Mouse (Mus musculus) telencephalon, adult 2 months (tissue): Measurements from ENCODE around the gene Ccdc103.
A peak's percentile ranks its signal among the peaks of the same experiment; 100 is the strongest.

Experiments
- DNase-seq: peaks from one replicate; pipeline ENCODE4 v3.0.0-alpha.2; 2011; ENCODE audit warnings: low read depth, low spot score

Gene Ccdc103

DNA sequence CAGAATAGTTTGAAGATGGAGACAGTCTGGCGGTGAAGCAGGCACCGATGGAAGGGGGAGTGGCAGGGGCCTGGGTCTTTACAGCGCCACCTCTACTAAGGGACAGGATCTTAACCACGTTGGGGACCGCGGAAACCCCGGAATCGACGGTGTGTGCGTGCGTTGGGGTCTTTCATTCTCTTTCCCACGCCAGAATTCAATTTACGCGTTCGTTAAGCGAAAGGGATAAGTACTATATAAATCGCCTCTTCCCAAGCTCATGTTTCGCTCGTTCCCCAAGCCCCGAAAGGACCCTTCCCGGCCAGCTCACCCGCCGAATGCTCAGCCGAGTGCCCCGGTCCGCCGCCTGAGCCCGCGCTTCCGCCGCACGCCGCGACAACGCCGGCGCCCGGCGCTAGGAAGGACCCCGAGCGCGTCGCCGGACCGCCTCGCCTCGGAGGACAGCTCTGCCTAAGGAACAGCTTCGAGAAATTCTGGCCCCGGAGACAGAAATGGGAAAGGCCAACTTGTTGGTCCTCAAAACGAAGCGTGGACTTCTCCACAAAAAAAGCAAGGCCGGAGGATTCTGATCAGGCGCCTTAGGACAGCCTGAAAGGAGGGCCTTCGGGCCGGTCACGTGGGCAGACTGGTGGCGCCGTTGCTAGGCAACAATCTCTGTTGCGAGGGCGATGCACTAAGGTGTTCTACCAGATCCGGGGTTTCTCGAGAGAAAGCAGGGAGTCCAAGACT is at the start of gene Ccdc103, which contains the start of gene Eftud2:
TSS of gene Ccdc103 (plus strand) at position 620 of the 729 bp plus-strand sequence.
TSS of gene Eftud2 (minus strand) at position 401 of the 729 bp plus-strand sequence.
- DNase-seq: peak; percentile 93

DNA sequence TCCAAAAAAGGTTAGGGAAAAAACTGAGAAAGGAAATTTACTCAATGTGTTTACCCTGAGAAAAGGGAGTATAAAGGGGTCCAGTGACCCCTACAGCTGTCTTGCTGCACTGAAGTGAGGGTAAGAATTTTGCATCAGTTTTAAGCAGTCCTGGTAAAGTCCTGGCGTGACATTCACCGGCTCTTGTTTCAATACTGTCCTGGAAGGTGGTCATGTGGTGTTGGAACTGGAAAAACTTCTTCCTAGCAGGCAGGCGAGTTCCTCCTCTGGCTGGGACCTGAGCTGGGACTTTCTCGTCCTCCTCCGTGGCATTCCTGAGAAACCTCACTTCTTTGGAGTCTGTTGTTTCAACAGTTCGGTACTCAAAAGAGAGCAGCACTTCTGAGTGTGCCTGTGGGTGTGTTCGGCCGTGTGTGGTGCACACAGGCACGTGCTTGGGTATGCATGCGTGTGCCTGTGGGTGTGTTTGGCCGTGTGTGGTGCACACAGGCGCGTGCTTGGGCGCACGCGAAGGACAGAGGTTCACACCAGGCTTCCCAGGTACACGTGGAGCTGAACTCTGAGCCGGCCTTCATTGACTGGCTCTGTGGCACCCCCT is 48.2 kb upstream of the Ccdc103 start:
- no peak for DNase-seq

- DNase-seq: no peak
Measured at GRCm38 (mm10) chr11:102834219-102834618, 46.8 kb upstream of the Ccdc103 start.

GRCm38 (mm10) chr11:102835549-102835948 is 45.5 kb upstream of the Ccdc103 start, which contains the start of gene Higd1b:
Higd1b (plus strand) TSS chr11:102835849.
- no peak for DNase-seq

GRCm38 (mm10) chr11:102836146-102836545 is 44.9 kb upstream of the Ccdc103 start:
- DNase-seq: no peak

- no peak for DNase-seq
Measured at GRCm38 (mm10) chr11:102837385-102837784, 43.6 kb upstream of the Ccdc103 start.

- DNase-seq: no peak
Measured at GRCm38 (mm10) chr11:102838126-102838525, 42.9 kb upstream of the Ccdc103 start.

GRCm38 (mm10) chr11:102838616-102839150 is 42.3 kb upstream of the Ccdc103 start:
- no peak for DNase-seq

- DNase-seq: no peak
Measured at GRCm38 (mm10) chr11:102845926-102846325, 35.1 kb upstream of the Ccdc103 start.

DNA sequence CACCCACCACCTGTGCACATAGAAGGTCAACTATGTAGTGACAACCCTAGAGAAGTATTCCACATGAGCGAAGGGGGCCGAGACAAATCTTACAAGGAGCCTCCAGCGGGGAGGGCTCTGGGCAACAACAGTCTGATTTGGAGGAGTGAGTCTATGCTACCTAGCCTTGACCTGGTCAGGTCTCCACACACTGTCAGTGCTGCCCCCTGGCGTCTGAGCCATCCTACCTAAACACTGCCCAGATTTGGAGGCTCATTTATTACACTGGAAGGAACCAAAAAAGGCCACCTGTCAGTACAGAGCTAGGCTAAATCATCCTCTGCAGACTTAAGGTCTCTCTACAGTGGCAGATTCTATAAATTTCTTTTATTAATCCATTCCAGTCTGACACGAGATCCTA is 29.1 kb upstream of the Ccdc103 start:
- no peak for DNase-seq

GRCm38 (mm10) chr11:102853760-102854159 is 27.2 kb upstream of the Ccdc103 start:
- no peak for DNase-seq

GRCm38 (mm10) chr11:102855941-102856340 is 25.1 kb upstream of the Ccdc103 start:
- DNase-seq: no peak

DNA sequence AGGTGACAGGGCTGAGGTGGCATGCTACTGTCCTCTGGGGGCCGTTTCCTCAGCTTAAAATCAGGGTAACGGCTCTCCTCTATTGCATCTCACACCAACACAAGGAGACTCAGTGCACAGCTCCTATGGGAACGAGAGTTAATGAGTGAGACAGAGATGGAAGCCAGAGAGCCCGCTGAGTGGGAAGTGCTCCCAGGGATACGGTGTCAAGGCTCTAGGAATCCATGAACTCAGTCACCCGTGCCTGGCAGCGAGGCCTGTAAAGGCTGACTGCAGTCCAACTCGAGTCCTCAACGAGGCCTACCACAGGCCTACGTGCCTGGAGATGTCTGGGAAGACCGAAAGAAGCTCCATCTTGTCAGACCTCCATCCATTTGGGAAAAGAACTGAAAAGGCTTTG is 22.1 kb upstream of the Ccdc103 start:
- no peak for DNase-seq

GRCm38 (mm10) chr11:102859933-102860332 is 21.1 kb upstream of the Ccdc103 start:
- peak; percentile 72 for DNase-seq

DNA sequence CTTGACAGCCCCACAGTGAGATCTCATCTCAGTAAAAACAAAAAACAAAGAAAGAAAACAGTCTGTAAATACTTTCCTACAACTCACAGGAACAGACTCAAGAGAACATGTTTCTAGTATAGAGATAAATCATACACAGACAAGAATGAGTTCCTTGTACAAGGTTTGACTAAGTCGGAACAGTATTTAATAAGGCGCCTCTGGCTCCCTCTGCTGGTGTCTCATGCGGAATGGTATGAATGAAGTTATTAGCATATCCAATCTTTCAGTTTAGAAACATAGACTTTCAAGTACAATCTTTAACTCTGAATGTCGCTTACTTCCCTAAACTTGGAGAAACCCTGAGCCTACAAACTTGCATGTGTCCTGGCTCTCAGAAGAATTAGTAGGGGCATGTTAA is 16.7 kb upstream of the Ccdc103 start:
- no peak for DNase-seq

- peak; percentile 93 for DNase-seq
Measured at GRCm38 (mm10) chr11:102874801-102875334, 6.1 kb upstream of the Ccdc103 start.

GRCm38 (mm10) chr11:102879558-102879957 is 1.4 kb upstream of the Ccdc103 start:
- no peak for DNase-seq

- no peak for DNase-seq
Measured at GRCm38 (mm10) chr11:102881314-102882198, 552 bp downstream of the Ccdc103 start.

DNA sequence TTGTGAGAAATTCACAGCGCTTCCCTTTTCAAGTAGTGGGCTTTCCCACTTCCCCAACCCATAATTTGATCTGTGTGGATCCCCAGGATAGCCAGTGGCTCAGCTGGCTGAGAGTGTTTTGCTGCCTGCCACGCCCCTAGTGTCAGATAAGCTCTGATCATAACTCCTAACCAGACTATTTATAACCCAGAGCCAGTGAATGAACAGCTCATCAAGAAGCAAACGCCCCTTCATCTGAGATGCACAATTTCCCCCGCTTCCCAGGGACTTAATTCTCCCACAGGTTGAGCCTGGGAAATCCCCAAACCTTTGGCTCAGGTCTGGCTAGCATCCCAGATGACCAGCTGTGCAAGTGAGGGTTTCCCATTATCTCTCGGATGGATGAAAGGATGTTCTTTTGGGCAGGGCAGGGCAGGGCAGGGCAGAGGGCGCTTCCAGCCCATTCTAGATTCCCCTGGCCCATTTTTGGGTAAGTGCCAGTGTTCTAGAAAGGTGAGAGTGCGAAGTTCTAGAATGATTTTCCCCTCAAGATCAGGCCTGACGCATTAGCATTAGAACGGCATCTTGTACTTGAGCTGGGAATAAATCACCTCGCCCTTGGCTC is 3.7 kb downstream of the Ccdc103 start, which contains the start of gene Fam187a:
TSS of gene Fam187a (plus strand) at position 554 of the 604 bp plus-strand sequence.
- no peak for DNase-seq

DNA sequence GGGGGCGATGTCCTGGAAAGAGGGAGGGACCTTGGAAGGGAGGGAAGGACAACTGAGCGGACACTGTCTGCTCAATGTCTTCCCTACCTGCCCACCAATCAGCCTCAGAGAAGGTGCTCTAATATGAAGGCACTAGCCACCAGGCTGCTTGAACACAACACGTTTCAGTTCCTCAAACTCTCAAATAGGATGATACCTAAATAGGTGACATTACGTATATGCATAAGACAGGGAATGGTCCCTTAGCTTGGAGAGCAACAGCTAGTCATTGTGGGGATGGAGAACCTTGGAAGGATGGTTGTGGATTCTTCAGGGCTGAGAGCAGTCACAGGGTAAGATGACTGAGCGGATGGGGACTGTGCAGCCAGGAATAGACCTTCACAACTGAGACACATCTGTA is 6.4 kb downstream of the Ccdc103 start:
- DNase-seq: no peak

- no peak for DNase-seq
Measured at GRCm38 (mm10) chr11:102888135-102888534, 7.1 kb downstream of the Ccdc103 start.
